Mouse (Mus musculus) forebrain, embryonic 10.5 days (tissue): ENCODE results near the gene Vmo1. TPM values are rescaled to one million over a fixed set of nuclear protein-coding genes. Genes with fewer than 3 reads are reported as not detected.

Experiments used
- DNase-seq: peaks from one replicate; pipeline ENCODE4 v3.0.0-alpha.2; 2017; ENCODE audit warnings: low spot score; ENCODE audit errors: extremely low spot score
- H3K27ac ChIP-seq: fragments of 300-500 bp; sonication (generic); 2 replicates; pipeline ENCODE4 v1.5.1; 2016; ENCODE audit warnings: mild to moderate bottlenecking
- H3K27me3 ChIP-seq: fragments of 300-500 bp; sonication (generic); 2 replicates; pipeline ENCODE4 v1.6.1; 2016; ENCODE audit warnings: mild to moderate bottlenecking; ENCODE audit not compliant: poor library complexity, severe bottlenecking
- H3K36me3 ChIP-seq: fragments of 300-500 bp; sonication (generic); replicated peaks from 2 replicates; pipeline ENCODE4 v1.6.1; 2016; ENCODE audit warnings: mild to moderate bottlenecking, moderate library complexity
- H3K4me1 ChIP-seq: fragments of 300-500 bp; sonication (generic); 2 replicates; pipeline ENCODE4 v1.6.1; 2016
- H3K4me3 ChIP-seq: fragments of 300-500 bp; sonication (generic); 2 replicates; pipeline ENCODE4 v1.5.1; 2016; ENCODE audit warnings: mild to moderate bottlenecking, moderate library complexity
- H3K9me3 ChIP-seq: fragments of 300-500 bp; sonication (generic); 2 replicates; pipeline ENCODE4 v1.6.1; 2016; ENCODE audit warnings: mild to moderate bottlenecking, moderate library complexity
- WGBS: fragments of 180-500 bp; shearing (Covaris S2); methylation state at CpG from one replicate; pipeline ENCODE4 v1.1.7; 2016; 5-methylcytosine and 5-hydroxymethylcytosine counted together
- polyA plus RNA-seq: library from polyadenylated mRNA; unstranded; fragments of >200 nt; fragmentation: Nextera tagmentation; extraction: Ambion mirVana; gene quantifications from 2 replicates; pipeline ENCODE4 v1.2.1, GENCODE M21; 2016

The Vmo1 gene
- 0.22 TPM in 1 of 2 replicates, not detected in the other for polyA plus RNA-seq

DNA sequence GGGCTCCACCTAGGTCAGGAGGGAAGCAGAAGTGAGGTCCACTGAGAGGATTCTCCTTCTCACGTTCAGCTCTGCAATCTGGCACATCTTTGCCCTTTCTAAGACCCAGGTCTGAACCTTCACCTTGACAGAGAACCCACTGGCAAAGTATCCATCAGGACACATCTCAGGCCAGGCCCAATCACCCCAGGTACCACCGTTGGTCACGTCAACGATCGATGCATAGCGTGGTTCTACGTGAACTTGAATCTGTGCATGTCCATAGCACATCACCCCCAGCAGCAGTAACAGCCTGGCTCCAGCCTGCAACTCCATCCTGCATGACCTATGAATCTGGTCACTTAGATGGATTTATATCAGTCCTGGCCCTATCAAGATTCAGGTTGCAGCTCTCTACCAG, at the start of gene Vmo1:
Vmo1 (minus strand) TSS at position 329 of the 400 bp plus-strand sequence.
- Histone ChIP-seq H3K36me3 (no peaks in the 10 kb centered on the region), H3K4me3 (no peak within 1 kb of the TSS), H3K9me3 (no peaks in the 10 kb centered on the region), H3K4me1 (peaks cover 25% of the 10 kb centered on the region), H3K27me3 (peaks cover 22% of the 10 kb centered on the region), H3K27ac (0 out of 2 replicates have a peak within 1 kb of the TSS, but pooled peaks have one; percentile 20)
- WGBS: 92% methylated on average over 7 of the region's 7 CpGs
- DNase-seq: no peak

DNA sequence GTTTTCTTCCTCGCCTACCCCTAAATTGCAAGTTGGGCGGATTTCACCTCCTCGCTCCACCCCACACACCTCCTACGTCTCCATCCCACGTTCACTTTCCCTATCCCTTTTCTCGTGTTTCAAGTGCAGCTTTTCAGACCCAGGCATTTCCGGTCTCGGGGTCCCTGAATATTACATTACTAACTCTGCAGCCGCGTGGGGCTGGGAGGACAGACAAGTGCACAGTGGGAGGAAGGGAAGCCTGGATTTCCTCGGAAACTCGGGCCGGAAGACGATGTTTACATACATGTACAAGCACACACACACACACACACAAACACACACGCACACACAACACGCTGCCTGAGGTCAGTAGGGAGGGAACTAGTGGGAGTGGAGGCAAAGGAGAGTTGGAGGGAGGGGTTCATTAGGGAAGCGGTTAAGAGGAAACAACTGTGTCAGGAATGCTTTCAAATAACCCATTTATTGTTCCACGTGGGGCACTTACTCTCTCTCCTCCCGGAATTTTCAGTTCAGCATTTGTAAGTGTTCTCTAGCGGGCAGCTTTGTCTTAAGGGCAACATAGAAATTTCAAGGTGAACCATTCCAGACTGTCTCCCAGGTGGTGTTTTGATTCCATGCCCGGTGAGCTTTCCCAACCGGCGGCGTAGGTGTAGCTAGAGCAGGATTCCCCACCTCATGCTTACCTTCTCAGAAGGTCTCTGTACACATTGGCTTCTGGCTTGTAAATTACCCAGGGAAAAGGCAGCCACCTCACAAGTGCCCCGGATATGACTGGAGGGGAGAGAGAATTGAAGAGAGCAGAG, 49.3 kb upstream of the Vmo1 start:
- H3K9me3 ChIP-seq: no peaks in the 10 kb centered on the region
- H3K27ac ChIP-seq: peak overlapping the region; percentile 96
- H3K36me3 ChIP-seq: peaks cover 16% of the 10 kb centered on the region
- H3K4me3 ChIP-seq: peak overlapping the region; percentile 94
- DNase-seq: peak; percentile 58
- WGBS: 4% methylated on average over 25 of the region's 25 CpGs
- peaks cover 46% of the 10 kb centered on the region for H3K4me1 ChIP-seq
- no peaks in the 10 kb centered on the region for H3K27me3 ChIP-seq

DNA sequence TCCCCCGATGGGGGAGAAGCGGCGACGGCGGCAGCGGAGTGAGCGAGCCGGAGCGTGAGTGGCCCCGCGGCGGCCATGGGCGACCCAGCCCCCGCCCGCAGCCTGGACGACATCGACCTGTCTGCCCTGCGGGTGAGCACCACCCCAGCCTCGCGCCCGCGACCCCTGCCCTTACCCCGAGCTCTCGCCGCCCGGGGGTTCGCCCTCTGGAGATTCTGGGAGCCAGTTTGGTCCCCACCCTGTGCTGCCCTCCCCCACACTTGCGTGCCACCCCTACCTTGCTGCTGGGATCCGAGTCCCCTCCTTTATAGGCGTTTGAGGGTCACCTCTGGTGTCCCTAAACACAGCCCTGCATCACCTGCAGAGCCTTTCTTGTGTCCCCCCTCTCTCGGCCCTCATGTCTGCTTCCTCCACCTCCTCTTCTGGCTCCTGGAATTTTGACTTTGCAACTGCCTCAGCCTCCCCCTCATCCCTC, 48.6 kb upstream of the Vmo1 start:
- Histone ChIP-seq H3K27me3 (no peaks in the 10 kb centered on the region), H3K4me1 (peaks cover 46% of the 10 kb centered on the region), H3K9me3 (no peaks in the 10 kb centered on the region), H3K36me3 (peaks cover 10% of the 10 kb centered on the region), H3K27ac (peak overlapping the region; percentile 96), H3K4me3 (peak overlapping the region; percentile 94)
- WGBS: under 1% methylated on average over 31 of the region's 31 CpGs
- no peak for DNase-seq

DNA sequence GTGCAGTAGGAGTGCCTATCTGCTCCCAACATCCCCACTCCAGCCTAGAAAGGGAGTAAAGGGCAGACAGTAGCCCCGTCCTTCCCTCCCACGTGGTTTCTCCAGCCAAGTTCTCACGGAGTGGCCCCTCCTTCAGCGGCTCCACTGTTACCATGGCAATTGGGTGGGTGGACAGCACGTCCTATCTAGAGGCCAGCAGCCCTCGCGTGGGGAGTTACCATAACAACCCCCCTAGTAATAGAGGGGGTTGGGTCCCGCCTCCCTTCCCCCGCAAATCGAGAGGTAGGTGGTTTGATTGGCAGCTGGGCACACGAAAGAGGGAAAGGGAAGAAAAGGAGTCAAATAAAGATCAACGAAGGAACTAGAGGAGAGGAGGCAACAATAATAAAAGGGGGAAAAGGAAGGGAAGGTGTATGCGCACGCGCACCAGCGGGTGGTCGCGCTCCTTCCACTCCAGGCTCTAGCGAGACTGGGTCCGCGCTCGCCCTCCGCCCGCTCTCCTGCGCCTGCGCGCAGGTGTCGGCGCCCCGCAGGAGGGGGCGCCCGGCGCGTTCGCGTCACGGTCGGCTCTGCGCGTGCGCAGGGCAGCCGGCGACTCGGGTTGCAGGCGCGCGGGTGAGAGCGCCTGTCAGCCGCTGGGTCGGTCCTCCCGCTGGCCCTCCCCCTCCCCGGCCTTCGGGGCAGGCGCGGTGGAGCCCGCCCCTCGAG, 48.0 kb upstream of the Vmo1 start, which contains the start of gene Mink1:
Mink1 (plus strand) TSS at position 595 of the 708 bp plus-strand sequence.
- H3K27ac ChIP-seq: peak within 1 kb of the TSS; percentile 96
- peaks cover 7% of the 10 kb centered on the region; the same call in 1 of the 2 replicates for H3K36me3 ChIP-seq
- DNase-seq: peak; percentile 87
- no peaks in the 10 kb centered on the region for H3K9me3 ChIP-seq
- no peaks in the 10 kb centered on the region for H3K27me3 ChIP-seq
- H3K4me3 ChIP-seq: peak within 1 kb of the TSS; percentile 94
- peaks cover 46% of the 10 kb centered on the region for H3K4me1 ChIP-seq
- WGBS: under 1% methylated on average over 56 of the region's 57 CpGs

DNA sequence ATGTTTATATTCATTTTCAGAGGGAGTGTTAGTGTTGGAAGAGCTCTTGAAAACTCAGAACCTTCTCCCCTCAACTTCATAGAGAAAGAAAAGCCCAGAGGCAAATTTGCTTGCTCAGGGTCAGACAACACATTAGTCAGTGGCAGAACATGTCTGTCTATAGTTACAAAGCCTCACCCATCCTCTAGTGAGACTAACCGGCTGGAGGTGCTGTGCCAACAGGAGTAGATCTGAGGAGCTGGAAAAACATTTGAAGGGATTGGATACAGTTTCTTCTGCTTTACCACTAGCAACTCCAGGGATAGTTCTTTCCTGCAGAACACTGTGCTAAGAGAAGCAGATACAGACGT, 47.5 kb upstream of the Vmo1 start:
- H3K9me3 ChIP-seq: no peaks in the 10 kb centered on the region
- no peak for DNase-seq
- peak overlapping the region; percentile 94 for H3K4me3 ChIP-seq
- WGBS: 5% methylated on average over 2 of the region's 2 CpGs
- peaks cover 46% of the 10 kb centered on the region for H3K4me1 ChIP-seq
- H3K27ac ChIP-seq: peak overlapping the region; percentile 96
- H3K36me3 ChIP-seq: peaks cover 4% of the 10 kb centered on the region; the same call in 1 of the 2 replicates
- no peaks in the 10 kb centered on the region for H3K27me3 ChIP-seq

DNA sequence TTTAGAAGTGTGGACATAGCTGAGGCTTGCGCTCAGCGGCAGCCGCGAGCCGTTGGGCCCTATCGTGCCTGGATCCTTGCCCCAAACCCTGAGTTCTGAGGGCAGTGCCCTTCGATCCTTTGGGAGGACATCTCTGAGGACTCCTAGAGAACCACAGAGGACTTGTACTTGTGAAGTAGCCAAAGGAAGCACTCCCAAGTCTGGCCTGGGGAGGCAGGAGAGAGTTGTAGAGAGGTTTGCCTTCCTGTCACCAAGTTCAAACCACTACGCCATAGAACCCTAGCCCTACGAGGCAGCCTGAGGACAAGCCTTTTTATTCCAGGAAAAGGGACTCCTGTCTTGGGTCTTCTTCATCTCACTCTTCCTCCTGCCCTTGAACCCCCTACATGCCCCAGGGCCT, 43.1 kb upstream of the Vmo1 start:
- no peak overlapping the region for H3K27ac ChIP-seq
- WGBS: 92% methylated on average over 9 of the region's 9 CpGs

DNA sequence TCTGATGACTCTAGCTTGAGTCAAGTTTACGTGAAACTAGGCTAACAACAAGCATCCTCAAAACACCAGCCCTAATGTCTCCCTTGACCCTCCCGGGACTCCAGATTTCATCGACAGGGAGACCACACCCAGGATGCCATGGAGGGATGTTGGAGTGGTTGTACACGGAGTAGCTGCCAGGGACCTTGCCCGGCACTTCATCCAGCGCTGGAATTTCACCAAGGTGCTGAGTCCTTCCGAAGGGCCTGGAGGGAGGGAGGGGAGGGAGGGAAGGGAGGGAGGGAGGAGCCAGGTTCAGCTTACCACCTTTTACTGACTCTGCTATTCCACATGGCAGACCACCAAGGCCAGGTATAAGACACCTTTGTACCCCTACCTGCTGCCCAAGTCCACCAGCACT, 39.5 kb upstream of the Vmo1 start:
- WGBS: 40% methylated on average over 7 of the region's 7 CpGs
- H3K9me3 ChIP-seq: no peaks in the 10 kb centered on the region
- 0 out of 2 replicates have a peak overlapping the region, but pooled peaks have one; percentile 11 for H3K27ac ChIP-seq
- H3K4me1 ChIP-seq: peaks cover 9% of the 10 kb centered on the region
- H3K27me3 ChIP-seq: peaks cover 19% of the 10 kb centered on the region
- H3K36me3 ChIP-seq: no peaks in the 10 kb centered on the region
- DNase-seq: no peak
- no peak overlapping the region for H3K4me3 ChIP-seq

More for the DNA sequence above, 43.1 kb upstream of the Vmo1 start:
- no peaks in the 10 kb centered on the region for H3K36me3 ChIP-seq
- H3K4me3 ChIP-seq: no peak overlapping the region
- DNase-seq: no peak
- peaks cover 13% of the 10 kb centered on the region for H3K27me3 ChIP-seq
- no peaks in the 10 kb centered on the region for H3K9me3 ChIP-seq
- peaks cover 18% of the 10 kb centered on the region for H3K4me1 ChIP-seq

DNA sequence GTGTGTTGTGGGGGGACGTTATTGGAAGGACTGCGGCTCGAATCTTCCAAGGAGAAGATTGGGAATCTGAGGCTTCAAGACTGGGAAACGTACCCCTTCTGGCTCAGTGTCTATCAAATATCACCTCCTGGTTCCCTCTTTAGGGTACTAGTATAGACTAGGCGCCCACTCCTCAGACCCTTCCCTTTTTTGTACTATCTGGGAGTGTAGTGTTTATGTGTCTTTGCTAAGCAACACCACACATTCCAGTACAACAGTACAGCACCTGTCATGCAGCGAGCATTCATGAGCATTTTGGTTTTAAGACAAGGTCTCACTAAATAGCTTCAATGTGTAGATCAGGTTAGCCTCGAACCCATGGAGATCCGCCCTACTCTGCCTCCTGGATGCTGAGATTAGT, 37.1 kb upstream of the Vmo1 start:
- WGBS: 91% methylated on average over 8 of the region's 8 CpGs
- H3K27ac ChIP-seq: no peak overlapping the region
- no peaks in the 10 kb centered on the region for H3K9me3 ChIP-seq
- H3K36me3 ChIP-seq: no peaks in the 10 kb centered on the region
- no peak for DNase-seq
- peaks cover 19% of the 10 kb centered on the region for H3K27me3 ChIP-seq
- no peak overlapping the region for H3K4me3 ChIP-seq
- H3K4me1 ChIP-seq: peaks cover 9% of the 10 kb centered on the region

DNA sequence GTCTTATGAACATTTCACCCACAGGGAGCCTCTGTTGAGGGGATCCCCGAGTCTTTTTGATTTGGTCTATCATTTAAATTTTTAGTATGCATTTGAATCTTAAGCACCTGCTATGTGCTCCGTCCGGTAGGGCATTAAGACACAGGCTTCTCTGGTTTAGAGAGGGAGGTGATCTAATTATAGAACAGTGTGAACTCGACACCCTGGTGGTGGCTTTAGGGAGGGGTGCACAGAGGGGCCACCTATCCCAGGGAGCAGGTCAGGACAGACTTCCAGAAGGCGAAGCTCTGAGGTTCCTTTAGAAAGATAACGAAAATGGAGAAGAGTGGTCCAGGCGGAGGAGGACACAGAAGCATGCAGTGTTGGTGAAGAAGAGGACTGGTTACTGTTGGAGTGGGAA, 30.1 kb upstream of the Vmo1 start:
- no peak overlapping the region for H3K27ac ChIP-seq
- no peak for DNase-seq
- H3K4me1 ChIP-seq: peaks cover 13% of the 10 kb centered on the region
- no peaks in the 10 kb centered on the region for H3K36me3 ChIP-seq
- no peaks in the 10 kb centered on the region for H3K9me3 ChIP-seq
- 72% methylated on average over 7 of the region's 7 CpGs for WGBS
- no peak overlapping the region for H3K4me3 ChIP-seq
- peaks cover 32% of the 10 kb centered on the region for H3K27me3 ChIP-seq

DNA sequence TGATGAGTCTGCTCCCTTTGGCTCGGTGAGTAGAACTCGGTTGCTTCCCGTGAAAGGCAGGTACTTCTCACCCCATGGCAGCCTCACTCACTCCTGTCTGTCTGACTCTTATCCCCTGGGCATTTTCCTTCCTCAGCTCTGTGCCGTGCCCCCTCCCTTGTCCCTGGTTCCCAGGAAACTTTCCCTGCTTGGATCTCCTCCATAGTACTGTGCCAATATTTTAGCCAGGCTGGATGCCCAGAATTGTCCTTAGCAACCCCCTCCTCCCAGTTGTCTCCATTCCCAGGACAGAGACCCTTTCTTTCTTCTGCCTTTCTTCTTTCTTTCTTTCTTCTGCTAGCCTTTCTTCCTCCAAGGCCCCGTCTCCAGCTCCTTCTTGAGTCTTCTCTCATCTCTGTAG, 27.0 kb upstream of the Vmo1 start:
- Histone ChIP-seq H3K9me3 (no peaks in the 10 kb centered on the region), H3K27ac (no peak overlapping the region), H3K27me3 (peaks cover 41% of the 10 kb centered on the region), H3K4me3 (no peak overlapping the region), H3K36me3 (no peaks in the 10 kb centered on the region), H3K4me1 (peaks cover 16% of the 10 kb centered on the region)
- 76% methylated on average over 5 of the region's 5 CpGs for WGBS
- no peak for DNase-seq

DNA sequence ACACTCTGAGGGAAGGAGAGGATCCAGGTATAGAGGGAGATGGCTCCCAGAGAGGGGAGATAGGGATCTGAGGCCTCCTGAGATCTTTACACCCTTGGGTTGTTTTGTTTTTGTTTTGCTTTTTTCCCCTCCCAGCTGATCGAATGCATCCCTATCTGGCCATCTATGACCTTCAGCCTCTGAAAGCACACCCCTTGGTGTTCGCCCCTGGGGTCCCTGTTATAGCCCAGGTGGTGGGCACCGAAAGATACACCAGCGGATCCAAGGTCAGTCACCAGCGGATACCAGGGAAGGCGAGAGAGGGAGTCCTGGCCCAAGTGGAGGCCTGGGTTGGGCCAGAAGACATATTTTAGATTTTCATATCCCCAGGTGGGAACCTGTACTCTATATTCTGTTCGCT, 26.5 kb upstream of the Vmo1 start:
- Histone ChIP-seq H3K4me3 (peak overlapping the region; percentile 71), H3K4me1 (peaks cover 16% of the 10 kb centered on the region), H3K27me3 (peaks cover 41% of the 10 kb centered on the region), H3K9me3 (no peaks in the 10 kb centered on the region), H3K27ac (no peak overlapping the region), H3K36me3 (no peaks in the 10 kb centered on the region)
- WGBS: 91% methylated on average over 7 of the region's 7 CpGs
- DNase-seq: no peak

DNA sequence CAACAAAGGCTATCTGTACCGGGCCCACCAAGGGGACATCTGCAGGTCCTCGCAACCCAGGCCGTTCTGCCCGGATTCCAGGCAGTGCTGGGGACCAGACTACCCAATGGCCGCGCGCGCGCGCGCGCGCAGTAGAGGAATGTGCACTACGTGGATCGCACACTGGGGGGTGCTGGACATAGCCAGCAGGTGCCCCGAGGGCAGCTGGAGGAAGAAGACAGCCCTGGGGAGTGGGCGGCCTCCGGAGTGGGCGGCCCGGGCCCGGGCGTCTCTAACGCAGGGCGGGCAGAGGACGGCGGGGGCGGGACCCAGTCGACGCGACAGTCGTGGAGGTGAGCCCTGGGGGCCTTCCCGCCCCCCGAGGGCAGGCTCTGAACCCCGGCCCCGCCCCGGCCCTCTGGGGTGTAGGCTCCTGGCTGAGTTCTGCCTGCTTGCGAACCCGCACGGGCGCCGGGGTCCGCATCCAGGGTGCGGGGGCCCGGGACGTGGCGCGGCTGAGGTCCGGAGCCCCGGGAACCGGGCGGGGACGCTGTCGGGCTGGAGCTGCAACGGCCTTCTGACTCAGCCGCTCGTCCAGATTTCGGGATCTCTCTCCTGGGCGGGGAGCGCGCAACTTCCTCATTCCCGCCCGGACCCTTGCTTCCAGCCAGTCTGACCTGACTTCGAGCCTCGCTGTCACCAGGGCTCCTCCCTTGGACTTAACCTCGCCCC, 25.6 kb upstream of the Vmo1 start, which contains the start of gene Pld2:
Pld2 (plus strand) TSS at position 188 of the 711 bp plus-strand sequence.
- under 1% methylated on average over 64 of the region's 65 CpGs for WGBS
- peaks cover 41% of the 10 kb centered on the region for H3K27me3 ChIP-seq
- H3K9me3 ChIP-seq: no peaks in the 10 kb centered on the region
- peaks cover 16% of the 10 kb centered on the region for H3K4me1 ChIP-seq
- H3K4me3 ChIP-seq: peak within 1 kb of the TSS; percentile 71
- H3K36me3 ChIP-seq: no peaks in the 10 kb centered on the region
- peak; percentile 85 for DNase-seq
- H3K27ac ChIP-seq: peak within 1 kb of the TSS; percentile 84
